Mouse (Mus musculus) CD4-positive, CD25-positive, alpha-beta regulatory T cell, adult 2 months (primary cell): Measurements from ENCODE around the gene Olfr312.
A peak's percentile ranks its signal among the peaks of the same experiment; 100 is the strongest.
"Not testable (repeated sequence)": the region's sequence is repeated elsewhere in the genome, so short reads cannot be mapped to it uniquely, and the experiment has no call there.

ENCODE experiments used
- DNase-seq: peaks from one replicate; pipeline ENCODE4 v3.0.0-alpha.2; 2012; ENCODE audit warnings: low read depth, low spot score

Gene Olfr312

DNA sequence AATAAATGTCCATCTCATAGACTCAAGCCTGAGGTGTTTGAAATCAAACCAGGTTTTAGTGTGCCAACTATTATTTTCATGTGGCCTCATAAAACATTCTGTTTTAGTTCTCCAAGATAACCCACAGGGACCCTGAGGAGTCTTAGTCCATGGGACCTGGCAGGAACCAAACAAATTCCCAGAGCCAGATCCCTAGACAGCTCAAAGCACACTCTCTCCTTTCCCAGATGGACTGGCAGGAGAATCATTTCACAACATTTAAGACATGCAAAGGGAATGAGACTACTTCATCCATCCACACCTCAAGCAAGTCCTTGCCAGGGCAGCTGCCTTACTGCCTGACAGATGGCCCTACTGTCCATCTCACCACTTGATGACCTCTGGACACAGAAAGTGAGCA, at the start of gene Olfr312:
Gene Olfr312, plus strand, starts transcription at position 301 of the 400 bp plus-strand sequence.
- DNase-seq, result not testable (repeated sequence)

DNA sequence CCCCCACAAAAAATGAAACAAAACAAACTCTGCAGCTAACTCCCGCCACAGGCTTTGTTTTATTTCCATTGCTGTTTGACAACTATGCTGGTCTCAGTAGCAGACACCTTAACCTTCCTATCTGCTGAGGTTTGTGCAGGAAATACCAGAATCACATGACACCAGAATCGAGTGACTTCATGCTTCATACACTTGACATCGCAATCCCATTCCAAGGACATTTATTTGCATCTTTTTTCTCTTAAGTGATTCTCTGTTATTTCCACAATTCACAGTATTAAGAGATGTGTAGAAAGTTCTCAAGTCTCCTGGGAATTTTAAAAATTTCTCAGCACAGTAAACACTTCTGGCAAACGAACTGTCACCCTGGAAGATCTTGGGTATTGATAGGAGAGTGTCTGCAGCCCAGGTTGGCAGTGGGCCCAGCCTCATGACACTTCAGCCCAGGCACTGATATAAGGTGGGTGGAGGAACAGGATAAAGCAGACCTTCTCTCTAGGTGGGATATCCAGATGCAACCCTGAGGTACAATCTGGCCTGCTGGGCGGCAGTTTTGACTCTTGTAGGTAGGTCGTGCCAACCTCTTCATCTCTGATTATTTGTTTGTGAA, 46.5 kb upstream of the Olfr312 start, which contains the start of gene Olfr314:
Gene Olfr314, plus strand, starts transcription at position 473 of the 610 bp plus-strand sequence.
- DNase-seq, result no peak

DNA sequence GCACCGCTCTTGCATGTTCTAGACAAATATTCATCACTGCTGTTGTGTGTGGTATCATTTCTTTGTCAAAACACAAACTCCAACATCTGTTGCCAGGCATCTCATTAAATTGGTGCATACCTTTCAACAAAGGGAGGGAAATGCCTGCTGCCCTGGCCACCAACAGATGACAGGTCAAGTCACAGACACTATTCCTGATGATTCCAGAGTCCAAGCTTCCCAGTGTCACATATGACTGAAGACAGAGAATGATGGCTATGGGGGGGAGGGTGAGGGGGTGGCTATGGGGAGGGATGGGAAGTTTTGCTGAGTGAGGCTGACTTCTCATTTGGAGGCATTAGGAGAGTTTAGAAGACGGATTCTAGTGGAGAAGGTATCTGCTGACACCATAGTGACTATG, 44.9 kb upstream of the Olfr312 start:
- no peak for DNase-seq

DNA sequence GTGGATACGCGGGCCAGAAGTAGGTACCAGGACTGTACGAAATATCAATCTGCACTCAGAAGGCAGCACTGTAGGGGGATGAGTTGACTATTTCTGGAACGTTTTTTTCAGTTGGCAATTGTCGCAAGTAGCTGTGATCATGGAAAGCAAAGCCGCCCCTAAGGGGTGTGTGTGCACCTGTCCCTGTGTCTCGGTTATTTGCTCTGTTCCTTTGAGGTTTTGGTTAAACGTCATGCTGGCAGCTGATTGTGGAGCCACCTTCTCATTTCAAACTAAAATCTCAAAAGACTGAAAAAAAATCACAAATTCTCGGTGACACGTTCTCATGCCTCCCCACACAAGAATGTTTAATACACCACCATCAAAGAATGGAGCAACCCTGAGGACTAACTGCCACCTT, 41.4 kb upstream of the Olfr312 start:
- DNase-seq, result peak; percentile 21

DNA sequence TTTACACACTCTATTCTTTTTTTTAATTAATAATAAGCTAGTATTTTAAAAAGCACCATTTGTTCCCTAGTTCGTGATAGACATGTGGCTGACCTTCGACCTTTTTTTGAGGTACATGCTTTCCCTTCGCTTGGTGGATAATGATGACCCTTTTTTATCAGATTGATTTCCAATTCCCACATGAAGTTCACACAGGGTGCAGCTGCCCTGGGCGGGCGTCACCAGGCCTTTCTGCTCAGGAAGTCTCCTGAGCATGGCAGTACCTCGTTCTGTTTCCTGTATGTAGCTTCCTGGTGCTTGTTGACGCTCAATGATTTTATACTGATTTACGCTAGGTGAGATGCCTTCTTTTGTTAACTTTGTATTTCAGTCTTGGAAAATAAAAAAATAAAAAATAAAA, 40.7 kb upstream of the Olfr312 start:
- peak; percentile 42 for DNase-seq

DNA sequence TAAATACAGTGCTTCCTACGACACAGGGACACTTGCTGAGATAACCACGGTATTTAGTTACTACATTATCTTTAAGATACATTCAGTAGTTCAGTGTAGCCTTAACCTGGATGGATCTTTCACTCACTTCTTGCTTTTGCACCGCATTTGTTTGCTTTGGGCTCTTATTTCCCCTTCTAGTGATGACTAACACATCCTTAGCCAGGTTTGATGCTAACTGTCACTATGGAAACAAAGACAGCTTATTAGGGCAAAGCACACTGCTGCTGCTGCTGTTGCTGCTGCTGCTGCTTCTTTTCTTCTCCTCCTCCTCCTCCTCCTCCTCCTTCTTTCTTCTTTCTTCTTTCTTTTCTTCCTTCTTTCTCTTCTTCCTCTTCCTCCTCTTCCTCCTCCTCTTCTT, 39.5 kb upstream of the Olfr312 start:
- DNase-seq, result peak; percentile 20

DNA sequence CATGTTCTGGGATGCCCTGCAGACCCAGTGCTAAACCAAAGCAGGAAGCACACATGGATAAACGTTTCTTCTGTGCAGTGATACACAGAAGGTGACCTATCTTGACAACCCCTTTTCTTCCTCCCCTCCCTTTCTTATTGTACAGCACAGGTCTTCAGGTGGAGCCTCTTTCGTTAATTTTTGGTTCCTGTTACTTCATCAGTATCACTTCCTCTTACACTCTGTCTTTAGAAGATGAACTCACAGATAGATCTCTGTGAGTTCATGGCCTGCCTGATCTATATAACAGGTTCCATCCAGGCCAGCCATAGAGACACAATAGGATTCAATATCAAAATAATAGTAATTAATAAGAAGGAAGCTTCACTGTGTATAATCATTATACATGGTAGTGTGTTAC, 39.0 kb upstream of the Olfr312 start:
- no peak for DNase-seq

DNA sequence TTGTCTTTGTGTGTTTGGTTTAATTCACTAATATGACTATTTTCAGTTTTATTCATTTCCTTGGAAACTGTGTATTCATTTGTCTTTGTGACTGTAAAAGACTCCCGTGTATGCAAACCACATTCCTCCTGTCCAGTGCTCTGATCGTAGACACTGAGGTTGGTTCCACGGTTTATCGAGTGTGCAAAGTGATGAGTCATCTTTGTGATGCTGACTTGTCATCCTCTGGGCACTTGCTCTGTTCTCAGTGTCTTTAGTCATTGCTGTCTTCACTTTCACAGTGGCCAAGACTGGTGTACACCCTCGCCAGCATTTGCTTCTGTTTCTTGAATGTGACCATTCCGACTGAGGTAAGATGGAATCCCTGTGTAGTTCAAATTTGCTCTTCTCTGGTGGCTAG, 38.4 kb upstream of the Olfr312 start:
- DNase-seq, result no peak

DNA sequence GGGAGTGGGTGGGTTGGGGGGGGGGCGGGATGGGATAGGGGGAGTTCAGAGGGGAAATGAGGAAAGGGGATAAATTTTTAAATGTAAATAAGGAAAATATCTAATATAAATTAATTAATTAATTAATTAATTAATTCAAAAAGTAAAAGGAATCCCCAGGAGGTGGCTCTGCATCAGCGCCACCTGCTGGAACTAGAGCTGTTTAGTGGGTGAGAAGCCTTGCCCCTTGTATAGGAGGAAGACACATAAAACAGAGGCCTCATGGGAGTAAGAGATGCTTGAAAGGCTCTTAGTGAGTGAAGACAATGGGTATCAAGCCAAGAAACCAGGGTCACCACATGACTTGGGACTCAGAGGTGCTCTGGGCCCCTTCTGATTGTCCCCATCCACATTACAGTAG, 33.2 kb upstream of the Olfr312 start:
- DNase-seq, result peak; percentile 28

DNA sequence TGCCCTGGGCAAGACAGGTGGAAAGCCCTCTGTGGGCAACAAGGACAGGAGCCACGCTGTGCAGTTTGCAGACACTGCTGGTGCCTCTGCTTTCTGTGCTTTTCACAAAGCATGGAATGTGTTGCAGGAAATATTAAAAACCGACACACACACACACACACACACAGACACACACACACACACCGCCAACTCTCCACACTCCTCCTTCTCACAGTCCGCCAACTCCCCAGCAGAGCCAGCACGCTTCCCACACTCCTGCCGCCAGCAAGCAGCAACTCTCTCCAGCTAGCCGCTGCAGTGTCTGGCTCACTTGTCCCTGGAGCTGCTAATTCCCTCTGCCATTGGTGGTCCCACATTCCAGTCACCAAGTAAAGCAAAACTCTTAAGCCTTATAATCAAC, 32.2 kb upstream of the Olfr312 start:
- no peak for DNase-seq

DNA sequence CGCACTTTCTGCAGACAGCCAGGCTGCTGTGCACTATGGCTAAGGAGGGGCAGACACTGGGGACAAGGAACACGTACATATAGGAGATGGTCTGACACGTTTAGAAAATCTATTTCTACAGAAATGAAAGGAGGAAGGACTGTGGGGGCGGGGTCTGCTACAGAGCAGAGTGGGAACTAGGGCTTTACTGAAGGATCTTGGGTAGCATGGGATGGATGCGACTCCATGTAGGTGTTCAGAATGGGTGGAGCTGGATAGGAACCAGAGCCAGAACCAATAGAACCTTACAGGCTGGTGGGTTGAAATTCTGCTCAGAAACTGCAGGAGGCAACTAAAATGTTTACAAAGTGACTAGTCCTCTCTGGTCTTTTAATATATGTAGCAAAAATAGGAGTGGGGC, 29.3 kb upstream of the Olfr312 start:
- no peak for DNase-seq

DNA sequence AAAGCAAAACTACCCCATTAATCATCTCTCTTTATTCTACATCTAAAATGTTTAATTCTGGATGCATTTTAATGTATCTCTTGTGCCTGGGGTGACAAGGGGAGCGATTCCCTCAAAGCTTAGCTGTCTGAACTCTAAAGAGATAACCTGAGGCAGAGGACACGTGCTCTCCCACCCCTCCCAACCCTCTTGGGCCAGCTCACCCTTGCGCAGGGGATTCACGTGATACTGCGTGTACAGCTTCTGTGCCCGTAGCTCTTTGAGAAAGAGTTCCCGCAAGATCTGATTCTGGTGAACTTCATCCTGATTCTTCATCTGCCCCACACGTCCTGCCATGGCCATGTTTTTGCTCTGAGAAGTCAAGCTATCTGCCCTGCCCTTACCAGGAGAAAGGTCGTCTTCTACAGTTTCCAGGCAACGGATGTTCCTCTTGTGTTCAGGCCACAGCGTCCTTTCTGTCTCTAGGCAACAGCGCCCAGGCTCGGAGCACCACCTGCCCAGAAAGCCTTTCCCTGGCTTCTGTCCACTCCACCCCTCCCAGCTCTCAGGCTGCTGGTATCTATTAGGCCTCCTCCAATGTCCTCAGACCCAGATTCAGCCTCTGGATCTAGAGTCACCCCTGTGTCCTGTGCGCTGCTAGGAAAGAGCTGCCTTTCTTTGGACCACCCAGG, 27.3 kb upstream of the Olfr312 start, which contains the start of gene Fam183b:
Gene Fam183b, minus strand, starts transcription at position 403 of the 671 bp plus-strand sequence.
- peak; percentile 39 for DNase-seq

DNA sequence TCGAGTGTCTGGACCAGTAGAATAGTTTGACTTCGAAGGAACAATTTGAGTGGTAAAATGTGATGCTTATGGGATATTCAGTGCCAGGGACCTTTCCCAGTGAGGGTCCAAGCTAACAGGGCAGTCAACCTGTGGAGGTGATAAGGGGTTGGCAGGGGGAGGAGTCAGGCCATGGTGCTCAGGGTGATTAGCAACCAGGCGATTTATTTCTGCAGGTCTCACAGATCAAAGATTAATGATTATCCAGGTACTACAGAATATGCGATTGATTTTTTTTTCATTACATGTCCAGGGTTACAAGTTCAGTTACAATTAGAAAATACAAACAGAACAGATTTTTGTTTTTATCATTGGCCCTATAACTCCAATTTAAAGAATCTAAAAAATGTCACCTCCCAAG, 25.2 kb upstream of the Olfr312 start:
- DNase-seq, result no peak

DNA sequence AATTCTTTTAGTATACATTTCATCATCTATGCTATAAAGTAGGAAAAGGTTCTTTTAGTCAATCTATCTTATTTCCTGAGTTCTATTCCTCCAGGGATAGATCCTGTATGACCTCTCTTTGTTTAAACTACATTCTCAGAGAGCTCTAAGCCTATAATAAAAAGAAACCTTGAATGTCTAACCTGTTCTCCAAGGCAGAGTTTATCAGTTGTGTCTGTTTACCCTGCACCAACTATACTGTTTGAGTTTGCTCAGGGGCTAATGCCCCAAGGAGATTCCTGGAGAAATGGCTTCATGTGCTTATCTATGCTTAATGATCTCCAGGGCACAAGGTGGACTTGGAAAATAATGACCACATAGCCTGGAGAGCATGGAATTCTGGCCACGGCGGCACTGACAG, 24.6 kb upstream of the Olfr312 start:
- no peak for DNase-seq

DNA sequence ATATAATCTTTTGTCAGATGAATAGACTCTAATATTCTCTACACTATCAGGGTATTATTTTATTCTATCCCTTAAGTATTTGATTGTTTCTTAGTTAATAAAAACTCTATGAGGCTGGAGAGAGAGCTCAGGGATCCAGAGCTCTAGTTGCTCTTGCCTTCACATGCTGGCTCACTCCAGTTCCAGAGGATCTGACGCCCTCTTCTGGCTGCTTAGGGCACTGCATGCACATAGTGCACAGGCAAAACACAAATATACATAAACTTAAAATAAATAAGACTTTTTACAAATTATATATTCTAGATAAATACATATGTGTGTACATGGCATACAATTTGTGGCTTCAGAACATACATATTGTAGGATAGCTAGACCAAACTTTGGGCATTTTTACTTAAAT, 17.0 kb upstream of the Olfr312 start:
- peak; percentile 21 for DNase-seq

DNA sequence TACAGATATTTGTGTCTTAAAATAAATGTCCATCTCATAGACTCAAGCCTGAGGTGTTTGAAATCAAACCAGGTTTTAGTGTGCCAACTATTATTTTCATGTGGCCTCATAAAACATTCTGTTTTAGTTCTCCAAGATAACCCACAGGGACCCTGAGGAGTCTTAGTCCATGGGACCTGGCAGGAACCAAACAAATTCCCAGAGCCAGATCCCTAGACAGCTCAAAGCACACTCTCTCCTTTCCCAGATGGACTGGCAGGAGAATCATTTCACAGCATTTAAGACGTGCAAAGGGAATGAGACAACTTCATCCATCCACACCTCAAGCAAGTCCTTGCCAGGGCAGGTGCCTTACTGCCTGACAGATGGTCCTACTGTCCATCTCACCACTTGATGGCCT, 14.3 kb upstream of the Olfr312 start, which contains the start of gene Olfr313:
Gene Olfr313, plus strand, starts transcription at position 301 of the 400 bp plus-strand sequence.
- DNase-seq, result not testable (repeated sequence)

DNA sequence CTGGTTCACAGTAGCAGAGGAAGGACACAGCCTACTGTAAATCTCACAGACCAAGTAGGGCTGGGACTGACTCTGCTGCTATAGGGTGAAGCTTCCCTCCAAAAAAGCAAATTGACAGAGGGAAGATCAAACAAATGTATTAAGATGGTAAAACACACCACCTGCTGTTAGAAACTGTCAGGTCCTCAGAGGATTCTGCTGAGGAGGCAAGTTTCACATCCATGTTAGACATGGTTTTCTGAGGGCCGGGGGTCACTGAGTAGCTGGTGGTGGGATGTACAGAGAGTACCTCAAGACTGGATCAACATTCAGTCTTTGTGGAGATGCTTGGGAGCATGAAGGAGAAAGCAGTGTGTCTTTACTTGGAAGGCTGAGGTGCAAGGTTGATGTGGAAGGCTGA, 13.4 kb upstream of the Olfr312 start:
- no peak for DNase-seq

DNA sequence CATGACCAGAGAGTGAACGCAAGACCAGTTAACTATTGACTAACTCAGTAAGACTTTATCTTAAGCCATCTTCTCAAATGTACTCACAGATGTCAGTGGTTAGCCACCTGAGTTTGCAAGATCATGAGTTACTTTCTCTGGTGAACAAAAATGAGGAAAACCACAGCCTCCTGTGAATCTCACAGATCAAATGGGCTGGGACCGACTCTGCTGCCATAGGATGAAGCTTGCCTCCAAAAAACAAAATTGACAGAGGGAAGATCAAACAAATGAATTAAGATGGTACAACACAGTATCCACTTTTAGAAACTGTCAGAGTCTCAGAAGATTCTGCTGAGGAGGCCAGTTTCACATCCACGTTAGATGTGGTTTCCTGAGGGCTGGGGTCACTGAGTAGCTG, 727 bp downstream of the Olfr312 start:
- no peak for DNase-seq

DNA sequence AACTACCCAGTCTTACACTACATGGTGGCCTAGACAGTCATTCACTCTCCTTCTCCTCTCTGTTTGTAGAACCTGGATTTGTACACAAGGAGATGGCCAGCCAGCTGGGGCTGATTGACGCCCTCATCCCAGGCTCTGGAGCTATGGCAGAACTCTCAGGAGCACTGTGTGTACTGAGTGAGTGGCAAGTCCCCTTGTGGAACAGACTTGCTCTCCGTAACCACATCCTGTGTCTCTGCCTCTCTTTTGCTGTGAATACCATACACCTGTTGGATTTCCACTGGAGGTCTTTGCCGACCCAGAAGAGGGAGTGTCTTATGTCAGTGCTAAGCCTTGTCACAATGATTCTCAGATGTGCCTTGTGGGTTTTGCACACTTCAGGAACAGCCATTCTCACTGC, 3.5 kb downstream of the Olfr312 start:
- DNase-seq, result not testable (repeated sequence)

DNA sequence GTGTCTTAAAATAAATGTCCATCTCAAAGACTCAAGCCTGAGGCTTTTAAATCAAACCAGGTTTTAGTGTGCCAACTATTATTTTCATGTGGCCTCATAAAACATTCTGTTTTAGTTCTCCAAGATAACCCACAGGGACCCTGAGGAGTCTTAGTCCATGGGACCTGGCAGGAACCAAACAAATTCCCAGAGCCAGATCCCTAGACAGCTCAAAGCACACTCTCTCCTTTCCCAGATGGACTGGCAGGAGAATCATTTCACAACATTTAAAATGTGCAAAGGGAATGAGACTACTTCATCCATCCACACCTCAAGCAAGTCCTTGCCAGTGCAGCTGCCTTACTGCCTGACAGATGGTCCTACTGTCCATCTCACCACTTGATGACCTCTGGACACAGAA, 9.9 kb downstream of the Olfr312 start, which contains the start of gene Olfr311:
Gene Olfr311, plus strand, starts transcription at position 301 of the 400 bp plus-strand sequence.
- DNase-seq, result not testable (repeated sequence)

DNA sequence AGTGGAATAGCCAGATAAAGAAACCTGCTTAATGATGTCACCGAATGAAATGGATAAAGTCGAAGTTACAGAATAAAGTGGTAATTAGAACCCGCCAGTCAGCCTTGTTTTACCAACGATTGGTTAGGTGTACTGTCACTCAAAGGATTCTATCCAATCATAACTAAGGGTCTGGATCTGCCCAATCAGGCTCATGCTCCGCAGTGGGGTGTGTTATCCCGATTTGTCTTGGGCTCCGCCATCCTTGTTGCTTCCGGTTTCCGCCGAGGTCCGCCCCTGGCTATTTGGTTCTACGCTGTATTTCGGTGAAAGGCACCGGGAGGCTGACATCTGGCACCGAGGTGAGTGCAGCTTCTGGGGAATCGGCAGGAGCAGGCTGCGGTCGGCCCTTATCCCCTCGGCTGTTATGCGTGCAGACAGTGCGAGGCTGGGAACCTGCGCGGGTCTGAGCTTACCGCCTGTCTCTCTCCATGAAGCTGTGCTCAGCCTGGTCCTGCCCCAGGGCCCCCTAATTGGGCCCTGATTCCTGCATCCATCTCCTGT, 18.0 kb downstream of the Olfr312 start, which contains the start of gene Gm12258:
Gene Gm12258, plus strand, starts transcription at position 240 of the 543 bp plus-strand sequence.
- peak; percentile 96 for DNase-seq

DNA sequence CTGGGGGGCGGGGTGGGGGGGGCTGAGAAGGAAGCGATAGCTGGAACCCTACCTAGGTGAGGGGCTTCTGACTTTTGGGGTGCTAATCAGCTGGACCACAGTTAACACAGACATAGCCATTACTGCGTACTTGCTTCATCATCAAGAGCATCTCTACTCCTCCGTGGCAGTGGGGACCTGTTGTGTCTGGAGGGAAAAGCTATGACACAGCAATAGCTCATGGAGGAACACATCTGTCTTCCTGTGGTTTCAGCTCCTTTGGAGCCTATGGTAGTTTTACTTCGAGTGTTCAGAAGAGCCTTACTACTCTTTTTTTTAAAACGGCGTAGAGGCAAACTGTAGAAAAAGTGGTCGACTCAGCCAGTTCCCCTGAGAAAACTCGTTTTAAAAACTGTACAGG, 18.6 kb downstream of the Olfr312 start:
- no peak for DNase-seq

DNA sequence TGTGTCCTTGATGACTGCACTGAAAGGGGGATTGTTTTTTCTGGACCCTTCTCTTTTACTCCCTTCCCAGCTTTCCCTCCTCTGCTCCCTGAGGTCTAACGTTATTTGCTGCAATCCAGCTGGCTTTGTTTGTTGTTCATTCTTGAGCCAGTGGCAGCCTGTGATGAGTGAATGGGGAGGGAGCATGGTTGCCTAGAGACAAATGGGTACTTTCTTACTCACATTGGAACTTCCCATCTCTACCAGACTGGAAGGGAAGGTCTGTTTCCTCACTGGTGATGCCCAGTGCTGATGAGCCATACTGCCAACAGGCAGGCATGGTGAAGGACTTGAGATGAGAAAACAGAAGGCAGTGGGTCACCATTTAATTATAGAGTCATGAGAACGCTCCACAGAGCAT, 20.7 kb downstream of the Olfr312 start:
- no peak for DNase-seq
